Mouse (Mus musculus) right cerebral cortex, adult 18-20 months (tissue): ENCODE results near the gene Arhgap15.

Experiments used
- DNase-seq: peaks from one replicate; pipeline ENCODE4 v3.0.0; 2022; ENCODE audit warnings: mixed read lengths

The Arhgap15 gene

GRCm38 (mm10) chr2:44311216-44311615 lies 562.6 kb downstream of the Arhgap15 start:
- DNase-seq = no peak

- no peak for DNase-seq
Observed at GRCm38 (mm10) chr2:44313573-44313972, 564.9 kb downstream of the Arhgap15 start.

- DNase-seq = no peak
Observed at GRCm38 (mm10) chr2:44318436-44318835, 569.8 kb downstream of the Arhgap15 start.

GRCm38 (mm10) chr2:44319479-44319878 lies 570.9 kb downstream of the Arhgap15 start:
- no peak for DNase-seq

- DNase-seq = no peak
Observed at GRCm38 (mm10) chr2:44323813-44324212, 575.2 kb downstream of the Arhgap15 start.

- DNase-seq = no peak
Observed at GRCm38 (mm10) chr2:44333295-44333694, 584.7 kb downstream of the Arhgap15 start.

- peak; percentile 43 for DNase-seq
Observed at GRCm38 (mm10) chr2:44334006-44334405, 585.4 kb downstream of the Arhgap15 start.

GRCm38 (mm10) chr2:44334517-44334916 lies 585.9 kb downstream of the Arhgap15 start:
- DNase-seq = no peak

- no peak for DNase-seq
Observed at GRCm38 (mm10) chr2:44336720-44337354, 588.2 kb downstream of the Arhgap15 start.

GRCm38 (mm10) chr2:44338467-44338866 lies 589.8 kb downstream of the Arhgap15 start:
- DNase-seq = no peak

- peak; percentile 63 for DNase-seq
Observed at GRCm38 (mm10) chr2:44341091-44341571, 592.5 kb downstream of the Arhgap15 start.

- no peak for DNase-seq
Observed at GRCm38 (mm10) chr2:44344861-44345260, 596.2 kb downstream of the Arhgap15 start.

- DNase-seq = no peak
Observed at GRCm38 (mm10) chr2:44345325-44345945, 596.8 kb downstream of the Arhgap15 start.

- DNase-seq = no peak
Observed at GRCm38 (mm10) chr2:44346184-44346583, 597.6 kb downstream of the Arhgap15 start.

- no peak for DNase-seq
Observed at GRCm38 (mm10) chr2:44347781-44348180, 599.2 kb downstream of the Arhgap15 start.

GRCm38 (mm10) chr2:44349101-44349500 lies 600.5 kb downstream of the Arhgap15 start:
- no peak for DNase-seq

GRCm38 (mm10) chr2:44352885-44353284 lies 604.3 kb downstream of the Arhgap15 start:
- DNase-seq = no peak

- DNase-seq = no peak
Observed at GRCm38 (mm10) chr2:44353594-44353993, 605.0 kb downstream of the Arhgap15 start.

- no peak for DNase-seq
Observed at GRCm38 (mm10) chr2:44354786-44355185, 606.2 kb downstream of the Arhgap15 start.

GRCm38 (mm10) chr2:44355316-44355715 lies 606.7 kb downstream of the Arhgap15 start:
- DNase-seq = no peak

GRCm38 (mm10) chr2:44356248-44356886 lies 607.7 kb downstream of the Arhgap15 start:
- DNase-seq = no peak

- DNase-seq = no peak
Observed at GRCm38 (mm10) chr2:44356887-44357251, 608.2 kb downstream of the Arhgap15 start.

GRCm38 (mm10) chr2:44380225-44380624 lies 631.6 kb downstream of the Arhgap15 start:
- DNase-seq = no peak

- peak; percentile 18 for DNase-seq
Observed at GRCm38 (mm10) chr2:44384541-44384940, 635.9 kb downstream of the Arhgap15 start.
